Mouse (Mus musculus): ENCODE measurements around the gene Fam209. TPM values are rescaled to one million over a fixed set of nuclear protein-coding genes. Genes with fewer than 3 reads are reported as not detected.

Gene Fam209
- polyA plus RNA-seq, 1 experiment from 2014 or later, result not detected

DNA sequence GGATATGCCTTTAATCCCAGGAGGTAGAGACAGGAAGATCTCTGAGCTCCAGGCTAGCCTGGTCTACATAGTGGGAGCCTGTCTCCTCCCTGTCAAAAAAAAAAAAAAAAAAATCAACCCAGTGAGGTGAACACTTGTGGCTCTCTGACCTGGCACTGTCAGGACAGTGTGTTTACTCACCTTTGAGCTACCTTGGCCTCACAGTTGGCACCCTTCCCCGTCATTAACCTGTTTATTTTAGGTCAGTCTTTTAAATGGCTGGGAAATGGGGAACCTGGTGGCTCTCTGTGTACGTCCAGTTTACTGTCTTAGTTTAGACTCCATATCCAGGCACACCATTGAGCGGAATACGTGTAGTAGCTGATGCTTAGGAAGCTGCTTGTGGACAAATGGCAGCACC, 20.3 kb upstream of the Fam209 start:
- 74% methylated on average over 4 of the region's 4 CpGs for WGBS (ENCODE audit: insufficient replicate concordance)
- H3K4me1 ChIP-seq (replicated peaks), result no peaks in the 10 kb centered on the region; the same call in 1 of the 2 replicates
- peaks cover 86% of the 10 kb centered on the region for H3K36me3 ChIP-seq (replicated peaks)
- H3K9me3 ChIP-seq (replicated peaks), result no peaks in the 10 kb centered on the region
- no peak overlapping the region for H3K4me3 ChIP-seq (replicated peaks)
- no peak overlapping the region for H3K4me2 ChIP-seq
- no peak overlapping the region for H3K9ac ChIP-seq
- ATAC-seq (ENCODE audit: insufficient read depth), result 0 out of 2 replicates have a peak, but pooled peaks have one; percentile 11
- no peaks in the 10 kb centered on the region for H3K27me3 ChIP-seq
- no peak overlapping the region for H3K27ac ChIP-seq (replicated peaks)

- Histone ChIP-seq H3K4me2 (no peak overlapping the region), H3K4me3 (replicated peaks) (no peak overlapping the region), H3K9me3 (replicated peaks) (no peaks in the 10 kb centered on the region), H3K9ac (no peak overlapping the region), H3K27me3 (no peaks in the 10 kb centered on the region), H3K27ac (replicated peaks) (no peak overlapping the region), H3K36me3 (replicated peaks) (peaks cover 86% of the 10 kb centered on the region), H3K4me1 (replicated peaks) (no peaks in the 10 kb centered on the region; the same call in 1 of the 2 replicates)
- ATAC-seq (ENCODE audit: insufficient read depth), result 0 out of 2 replicates have a peak, but pooled peaks have one; percentile 16
- WGBS (ENCODE audit: insufficient replicate concordance), result 80% methylated on average over 10 of the region's 10 CpGs
These were observed 19.9 kb upstream of the Fam209 start for GRCm38 (mm10) chr2:172452458-172452857.

DNA sequence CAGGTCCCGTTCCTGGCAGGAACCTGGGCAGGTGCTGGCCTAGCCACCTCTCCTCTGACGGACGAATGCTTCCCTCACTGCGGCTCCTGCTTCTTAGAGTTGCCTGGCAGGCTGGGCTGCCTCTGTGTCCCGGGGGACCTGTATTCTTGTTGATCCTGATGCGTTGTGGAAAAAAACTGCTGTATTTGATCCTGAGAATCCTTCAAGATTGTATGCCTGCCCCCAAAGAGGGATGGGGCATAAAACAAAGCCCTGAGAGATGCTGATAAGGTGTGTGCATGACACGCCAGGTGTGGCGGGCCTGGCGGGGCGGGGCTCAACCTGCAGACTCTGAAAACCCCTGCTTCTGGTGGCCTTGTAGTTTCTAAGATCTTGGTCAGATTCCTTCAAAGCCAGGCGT, 13.8 kb upstream of the Fam209 start, which contains the start of gene Gcnt7:
Gene Gcnt7, minus strand, starts transcription at position 101 of the 400 bp plus-strand sequence.
- Histone ChIP-seq H3K27me3 (no peaks in the 10 kb centered on the region), H3K4me1 (replicated peaks) (no peaks in the 10 kb centered on the region; the same call in 1 of the 2 replicates), H3K27ac (replicated peaks) (no peak within 1 kb of the TSS), H3K4me2 (no peak within 1 kb of the TSS), H3K9me3 (replicated peaks) (no peaks in the 10 kb centered on the region), H3K4me3 (replicated peaks) (no peak within 1 kb of the TSS), H3K36me3 (replicated peaks) (peaks cover 58% of the 10 kb centered on the region), H3K9ac (no peak within 1 kb of the TSS)
- 84% methylated on average over 11 of the region's 11 CpGs for WGBS (ENCODE audit: insufficient replicate concordance)
- ATAC-seq (ENCODE audit: insufficient read depth), result no peak

- Histone ChIP-seq H3K9me3 (replicated peaks) (no peaks in the 10 kb centered on the region), H3K4me3 (replicated peaks) (no peak overlapping the region), H3K27me3 (no peaks in the 10 kb centered on the region), H3K36me3 (replicated peaks) (peaks cover 69% of the 10 kb centered on the region), H3K4me2 (no peak overlapping the region), H3K4me1 (replicated peaks) (no peaks in the 10 kb centered on the region), H3K27ac (replicated peaks) (no peak overlapping the region), H3K9ac (no peak overlapping the region)
- WGBS (ENCODE audit: insufficient replicate concordance), result 71% methylated on average over 2 of the region's 2 CpGs
- ATAC-seq (ENCODE audit: insufficient read depth), result no peak
These were observed 11.7 kb upstream of the Fam209 start for GRCm38 (mm10) chr2:172460647-172461046.

DNA sequence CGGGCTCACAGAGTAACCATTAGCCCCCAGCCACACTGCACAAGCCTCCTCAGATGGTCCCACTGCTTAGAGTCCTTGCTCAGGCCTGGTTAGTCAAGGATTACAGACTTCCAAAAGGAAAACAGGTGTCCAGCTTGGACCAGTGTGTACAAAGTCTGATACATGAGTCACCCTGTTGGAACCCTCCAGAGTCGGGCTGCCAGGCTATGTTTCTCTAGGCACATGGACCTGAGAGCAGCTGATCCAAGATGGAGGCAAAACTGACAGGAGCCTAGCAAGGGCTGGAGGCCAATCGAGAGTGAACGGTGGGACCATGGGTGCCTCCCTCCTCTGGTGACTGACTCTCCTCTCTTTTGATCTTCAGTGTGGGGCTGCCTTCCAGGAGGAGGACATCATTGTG, 9.5 kb upstream of the Fam209 start:
- WGBS (ENCODE audit: insufficient replicate concordance), result 77% methylated on average over 4 of the region's 4 CpGs
- no peak overlapping the region for H3K4me3 ChIP-seq (replicated peaks)
- H3K27me3 ChIP-seq, result no peaks in the 10 kb centered on the region
- ATAC-seq (ENCODE audit: insufficient read depth), result no peak
- no peak overlapping the region for H3K27ac ChIP-seq (replicated peaks)
- peaks cover 73% of the 10 kb centered on the region for H3K36me3 ChIP-seq (replicated peaks)
- H3K4me2 ChIP-seq, result no peak overlapping the region
- H3K9ac ChIP-seq, result no peak overlapping the region
- no peaks in the 10 kb centered on the region for H3K4me1 ChIP-seq (replicated peaks)
- H3K9me3 ChIP-seq (replicated peaks), result no peaks in the 10 kb centered on the region

GRCm38 (mm10) chr2:172466427-172467132, 5.7 kb upstream of the Fam209 start:
- Histone ChIP-seq H3K27me3 (no peaks in the 10 kb centered on the region), H3K36me3 (replicated peaks) (peaks cover 85% of the 10 kb centered on the region), H3K4me1 (replicated peaks) (no peaks in the 10 kb centered on the region), H3K4me3 (replicated peaks) (no peak overlapping the region), H3K9ac (no peak overlapping the region), H3K27ac (replicated peaks) (no peak overlapping the region), H3K4me2 (no peak overlapping the region), H3K9me3 (replicated peaks) (no peaks in the 10 kb centered on the region)
- ATAC-seq (ENCODE audit: insufficient read depth), result no peak
- 77% methylated on average over 11 of the region's 11 CpGs for WGBS (ENCODE audit: insufficient replicate concordance)

GRCm38 (mm10) chr2:172467206-172467605, 5.1 kb upstream of the Fam209 start:
- ATAC-seq (ENCODE audit: insufficient read depth), result no peak
- H3K27ac ChIP-seq (replicated peaks), result no peak overlapping the region
- 84% methylated on average over 5 of the region's 5 CpGs for WGBS (ENCODE audit: insufficient replicate concordance)
- no peaks in the 10 kb centered on the region for H3K4me1 ChIP-seq (replicated peaks)
- no peak overlapping the region for H3K4me2 ChIP-seq
- H3K9ac ChIP-seq, result no peak overlapping the region
- H3K9me3 ChIP-seq (replicated peaks), result no peaks in the 10 kb centered on the region
- peaks cover 81% of the 10 kb centered on the region for H3K36me3 ChIP-seq (replicated peaks)
- no peaks in the 10 kb centered on the region for H3K27me3 ChIP-seq
- H3K4me3 ChIP-seq (replicated peaks), result no peak overlapping the region

- Histone ChIP-seq H3K4me2 (no peak overlapping the region), H3K4me1 (replicated peaks) (no peaks in the 10 kb centered on the region), H3K36me3 (replicated peaks) (peaks cover 70% of the 10 kb centered on the region), H3K9ac (no peak overlapping the region), H3K27ac (replicated peaks) (no peak overlapping the region), H3K27me3 (no peaks in the 10 kb centered on the region), H3K4me3 (replicated peaks) (no peak overlapping the region), H3K9me3 (replicated peaks) (no peaks in the 10 kb centered on the region)
- 84% methylated on average over 11 of the region's 11 CpGs for WGBS (ENCODE audit: insufficient replicate concordance)
- no peak for ATAC-seq (ENCODE audit: insufficient read depth)
These were observed 3.9 kb upstream of the Fam209 start for GRCm38 (mm10) chr2:172468346-172468819.

DNA sequence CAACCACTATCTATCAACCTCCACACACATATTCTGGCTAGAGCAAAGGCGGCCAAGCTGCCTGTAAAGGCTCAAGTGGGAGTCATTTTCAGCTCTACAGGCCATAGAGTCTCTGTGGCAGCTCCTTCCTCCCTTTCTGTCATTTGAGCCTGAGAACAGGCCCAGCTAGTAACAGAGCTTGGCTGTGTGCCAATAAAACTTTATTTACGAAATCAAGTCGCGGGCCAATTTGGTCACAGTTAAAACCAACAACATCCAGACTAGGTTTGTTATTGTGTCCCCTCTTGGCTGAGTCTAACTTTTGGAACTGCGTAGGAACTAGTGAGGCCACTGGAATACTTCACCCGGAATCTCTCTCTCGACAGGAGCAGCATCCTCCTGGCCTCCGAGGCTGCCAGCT, 1.3 kb downstream of the Fam209 start:
- H3K4me1 ChIP-seq (replicated peaks), result peaks cover 3% of the 10 kb centered on the region; the same call in 1 of the 2 replicates
- H3K9me3 ChIP-seq (replicated peaks), result no peaks in the 10 kb centered on the region
- no peak for ATAC-seq (ENCODE audit: insufficient read depth)
- WGBS (ENCODE audit: insufficient replicate concordance), result 65% methylated on average over 8 of the region's 8 CpGs
- H3K9ac ChIP-seq, result no peak overlapping the region
- peaks cover 18% of the 10 kb centered on the region for H3K36me3 ChIP-seq (replicated peaks)
- H3K4me2 ChIP-seq, result no peak overlapping the region
- H3K27ac ChIP-seq (replicated peaks), result no peak overlapping the region
- no peaks in the 10 kb centered on the region for H3K27me3 ChIP-seq
- H3K4me3 ChIP-seq (replicated peaks), result no peak overlapping the region

- no peak for ATAC-seq (ENCODE audit: insufficient read depth)
- no peaks in the 10 kb centered on the region for H3K27me3 ChIP-seq
- H3K9ac ChIP-seq, result no peak overlapping the region
- no peak overlapping the region for H3K4me3 ChIP-seq (replicated peaks)
- no peaks in the 10 kb centered on the region for H3K9me3 ChIP-seq (replicated peaks)
- no peak overlapping the region for H3K27ac ChIP-seq (replicated peaks)
- peaks cover 5% of the 10 kb centered on the region; the same call in 1 of the 2 replicates for H3K36me3 ChIP-seq (replicated peaks)
- no peak overlapping the region for H3K4me2 ChIP-seq
- 27% methylated on average over 6 of the region's 6 CpGs for WGBS (ENCODE audit: insufficient replicate concordance)
- H3K4me1 ChIP-seq (replicated peaks), result peaks cover 3% of the 10 kb centered on the region; the same call in 1 of the 2 replicates
These were observed 2.6 kb downstream of the Fam209 start for GRCm38 (mm10) chr2:172474970-172475369.

DNA sequence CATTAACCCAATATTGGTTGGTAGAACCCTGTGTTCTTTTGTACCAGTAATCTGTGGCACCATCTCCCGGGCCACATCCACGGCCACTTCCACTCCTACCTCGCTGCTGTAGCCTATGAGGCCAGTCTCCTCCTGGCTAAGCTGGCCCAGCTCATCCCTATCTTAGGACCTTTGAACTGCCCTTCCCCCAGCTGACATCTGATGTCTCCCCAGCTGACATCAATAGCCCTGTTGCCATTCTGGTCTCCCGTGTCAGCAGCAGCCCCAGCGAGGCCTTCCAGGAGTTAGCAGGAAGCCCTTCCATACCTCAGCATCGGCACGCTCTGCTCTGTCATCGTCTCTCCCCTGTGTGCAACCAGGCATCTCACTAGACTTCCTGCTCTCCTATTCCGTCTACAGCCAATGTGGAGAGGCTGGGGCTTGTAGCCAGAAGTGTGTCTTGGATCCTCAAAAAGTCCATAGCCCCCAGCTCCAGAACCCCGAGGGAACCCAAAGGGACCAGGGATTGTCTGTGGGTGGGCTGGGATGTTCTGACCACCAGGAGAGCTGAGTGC, 4.5 kb downstream of the Fam209 start:
- Histone ChIP-seq H3K9me3 (replicated peaks) (no peaks in the 10 kb centered on the region), H3K27me3 (no peaks in the 10 kb centered on the region), H3K9ac (no peak overlapping the region), H3K36me3 (replicated peaks) (no peaks in the 10 kb centered on the region), H3K27ac (replicated peaks) (no peak overlapping the region), H3K4me2 (no peak overlapping the region), H3K4me3 (replicated peaks) (no peak overlapping the region), H3K4me1 (replicated peaks) (peaks cover 3% of the 10 kb centered on the region; the same call in 1 of the 2 replicates)
- WGBS (ENCODE audit: insufficient replicate concordance), result 20% methylated on average over 10 of the region's 10 CpGs
- no peak for ATAC-seq (ENCODE audit: insufficient read depth)
